Mouse (Mus musculus): ENCODE measurements at regions not wholly inside any gene's neighbourhood (a gene's known extent, or its start where the extent isn't known, plus 50 kb on each side); places are given as distances from the start of the nearest gene placed in this dataset.

- ChIA-PET CTCF (no interaction called here), POLR2A (no interaction called here)
These were observed 195.7 kb downstream of the Bcor start for GRCm38 (mm10) chrX:11964428-11964827.

DNA sequence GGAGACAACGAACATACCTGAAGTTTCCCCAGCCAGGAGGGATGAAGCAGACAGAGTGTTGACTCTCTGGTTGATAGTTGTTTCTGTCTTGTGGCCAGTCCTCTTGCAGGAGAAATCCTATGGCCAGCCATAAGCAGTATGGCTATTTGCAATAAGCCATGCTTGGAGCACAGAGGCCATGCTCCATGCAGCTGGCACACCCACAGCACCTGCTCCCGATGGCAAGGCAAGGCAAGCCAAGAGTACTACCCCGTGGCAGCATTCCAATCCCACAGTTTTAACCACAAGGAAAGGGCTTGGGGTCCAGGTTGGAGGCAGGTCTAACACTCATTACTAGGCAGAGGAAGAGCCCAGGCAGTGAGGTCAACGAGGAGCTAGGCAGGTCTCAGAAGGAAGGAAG lies 181.5 kb downstream of the Bcor start:
- ChIA-PET POLR2A (no interaction called here), CTCF (no interaction called here)

- POLR2A ChIA-PET: no interaction called here
- CTCF ChIA-PET: no interaction called here
These were observed 176.9 kb downstream of the Bcor start for GRCm38 (mm10) chrX:11983276-11983675.

Measured in embryonic stem cell, embryonic (primary cell).